Mouse (Mus musculus): Measurements from ENCODE around the gene Dynll1. TPM values are rescaled to one million over a fixed set of nuclear protein-coding genes. Genes with fewer than 3 reads are reported as not detected.

Gene Dynll1
- polyA plus RNA-seq, 1 experiment from 2014 or later: 1,146 TPM

DNA sequence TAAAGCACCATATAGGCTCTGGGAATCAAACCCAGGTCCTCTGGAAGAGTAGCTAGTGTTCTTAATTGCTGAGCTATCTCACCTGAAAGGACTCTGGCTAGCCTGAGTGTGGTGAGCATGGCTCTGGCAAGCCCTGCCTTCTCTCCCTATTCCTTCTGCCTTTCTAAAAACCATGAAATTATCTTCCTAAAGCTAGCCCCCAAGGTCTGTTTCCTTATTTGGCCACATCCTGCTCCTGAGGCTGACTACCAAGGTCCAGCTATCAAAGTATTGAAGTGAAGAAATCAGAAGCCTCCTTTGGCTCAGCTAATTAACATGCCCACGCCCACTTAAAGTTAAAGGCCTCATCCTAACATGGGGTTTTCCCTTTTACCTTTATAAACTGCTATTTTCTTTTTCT, 26.0 kb downstream of the Dynll1 start:
- no peak overlapping the region for H3K4me2 ChIP-seq
- H3K4me1 ChIP-seq (replicated peaks): peaks cover 27% of the 10 kb centered on the region
- H3K4me3 ChIP-seq: no peak overlapping the region
- no peak overlapping the region for H3K9ac ChIP-seq
- no peaks in the 10 kb centered on the region for H3K9me3 ChIP-seq (replicated peaks)
- 86% methylated on average over 1 of the region's 1 CpGs for WGBS
- no peak overlapping the region for H3K27ac ChIP-seq
- ATAC-seq (replicated peaks; ENCODE audit: insufficient number of reproducible peaks, insufficient read depth, low FRiP score, low read depth): no peak
- H3K36me3 ChIP-seq: 0 out of 2 replicates have a peak, but pooled peaks cover 5% of the 10 kb centered on the region
- H3K27me3 ChIP-seq: no peaks in the 10 kb centered on the region

DNA sequence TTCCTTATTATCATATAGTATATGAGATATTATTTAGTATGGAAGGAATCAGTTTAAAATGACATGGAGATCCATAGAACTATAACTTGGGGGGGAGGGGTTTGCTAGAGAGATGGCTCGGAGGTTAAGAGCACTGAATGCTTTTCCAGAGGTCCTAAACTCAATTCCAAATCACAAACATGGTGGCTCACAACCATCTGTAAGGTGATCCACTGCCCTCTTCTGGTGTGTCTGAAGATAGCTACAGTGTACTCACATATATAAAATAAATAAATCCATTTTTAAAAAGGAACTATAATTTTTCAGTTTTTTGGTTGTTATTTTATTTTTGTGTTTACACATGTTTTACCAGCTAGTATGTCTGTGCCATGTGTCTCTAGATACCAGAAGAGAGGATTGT, 26.4 kb downstream of the Dynll1 start:
- Histone ChIP-seq H3K27ac (no peak overlapping the region), H3K36me3 (0 out of 2 replicates have a peak, but pooled peaks cover 8% of the 10 kb centered on the region), H3K4me3 (no peak overlapping the region), H3K9me3 (replicated peaks) (no peaks in the 10 kb centered on the region), H3K4me2 (no peak overlapping the region), H3K27me3 (no peaks in the 10 kb centered on the region), H3K4me1 (replicated peaks) (peaks cover 30% of the 10 kb centered on the region), H3K9ac (no peak overlapping the region)
- no peak for ATAC-seq (replicated peaks; ENCODE audit: insufficient number of reproducible peaks, insufficient read depth, low FRiP score, low read depth)
- 59% methylated on average over 1 of the region's 1 CpGs for WGBS

- Histone ChIP-seq H3K27ac (no peak overlapping the region; the same call in 1 of the 2 replicates), H3K36me3 (0 out of 2 replicates have a peak, but pooled peaks cover 8% of the 10 kb centered on the region), H3K9ac (0 out of 2 replicates have a peak overlapping the region, but pooled peaks have one; percentile 99), H3K4me3 (no peak overlapping the region; the same call in 1 of the 2 replicates), H3K27me3 (no peaks in the 10 kb centered on the region), H3K9me3 (replicated peaks) (no peaks in the 10 kb centered on the region), H3K4me2 (no peak overlapping the region), H3K4me1 (replicated peaks) (peaks cover 35% of the 10 kb centered on the region)
- WGBS: 70% methylated on average over 6 of the region's 6 CpGs
- no peak for ATAC-seq (replicated peaks; ENCODE audit: insufficient number of reproducible peaks, insufficient read depth, low FRiP score, low read depth)
Measured at GRCm38 (mm10) chr5:115273549-115274135, 27.2 kb downstream of the Dynll1 start.

- Histone ChIP-seq H3K4me3 (peak within 1 kb of the TSS; percentile 100), H3K9ac (peak within 1 kb of the TSS; percentile 99), H3K4me2 (peak within 1 kb of the TSS; percentile 77), H3K36me3 (0 out of 2 replicates have a peak, but pooled peaks cover 8% of the 10 kb centered on the region), H3K27me3 (no peaks in the 10 kb centered on the region), H3K27ac (peak within 1 kb of the TSS; percentile 76), H3K9me3 (replicated peaks) (no peaks in the 10 kb centered on the region), H3K4me1 (replicated peaks) (peaks cover 41% of the 10 kb centered on the region)
- WGBS: 12% methylated on average over 26 of the region's 26 CpGs
- peak; percentile 84 for ATAC-seq (replicated peaks; ENCODE audit: insufficient number of reproducible peaks, insufficient read depth, low FRiP score, low read depth)
Measured at GRCm38 (mm10) chr5:115272812-115273548, 27.8 kb downstream of the Dynll1 start, which contains the start of gene Rnf10. Gene Rnf10, minus strand, starts transcription at chr5:115272898.

GRCm38 (mm10) chr5:115271931-115272811, 28.6 kb downstream of the Dynll1 start:
- Histone ChIP-seq H3K9ac (peak overlapping the region; percentile 99), H3K4me1 (replicated peaks) (peaks cover 48% of the 10 kb centered on the region), H3K27me3 (no peaks in the 10 kb centered on the region), H3K4me2 (peak overlapping the region; percentile 77), H3K36me3 (0 out of 2 replicates have a peak, but pooled peaks cover 8% of the 10 kb centered on the region), H3K4me3 (peak overlapping the region; percentile 100), H3K27ac (peak overlapping the region; percentile 76), H3K9me3 (replicated peaks) (no peaks in the 10 kb centered on the region)
- ATAC-seq (replicated peaks; ENCODE audit: insufficient number of reproducible peaks, insufficient read depth, low FRiP score, low read depth): peak; percentile 36
- WGBS: under 1% methylated on average over 73 of the region's 77 CpGs

GRCm38 (mm10) chr5:115269969-115270368, 30.8 kb downstream of the Dynll1 start:
- no peak for ATAC-seq (replicated peaks; ENCODE audit: insufficient number of reproducible peaks, insufficient read depth, low FRiP score, low read depth)
- Histone ChIP-seq H3K9ac (no peak overlapping the region), H3K9me3 (replicated peaks) (no peaks in the 10 kb centered on the region), H3K4me2 (peak overlapping the region; percentile 77), H3K4me3 (peak overlapping the region; percentile 100; the same call in 1 of the 2 replicates), H3K27me3 (no peaks in the 10 kb centered on the region), H3K27ac (no peak overlapping the region), H3K4me1 (replicated peaks) (peaks cover 67% of the 10 kb centered on the region), H3K36me3 (0 out of 2 replicates have a peak, but pooled peaks cover 8% of the 10 kb centered on the region)
- 96% methylated on average over 1 of the region's 1 CpGs for WGBS

DNA sequence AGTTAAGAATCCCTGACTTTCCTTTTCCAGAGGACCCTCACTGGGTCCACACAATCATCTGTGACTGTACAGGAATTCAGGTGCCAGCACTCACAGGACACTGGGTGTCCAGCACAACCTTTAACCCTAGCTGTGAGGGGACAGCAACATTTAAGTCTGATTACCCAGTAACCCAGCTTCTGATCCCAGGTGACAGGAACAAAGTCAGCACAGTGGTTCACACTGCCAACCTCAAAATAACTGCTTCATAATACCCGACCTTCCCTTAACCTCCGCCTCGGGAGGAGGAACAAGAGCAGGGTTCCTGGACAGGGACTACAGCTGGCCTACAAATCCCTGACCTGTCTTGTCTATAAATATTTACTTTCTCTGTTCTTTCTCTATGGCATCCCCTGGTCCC, 32.5 kb downstream of the Dynll1 start:
- H3K9me3 ChIP-seq (replicated peaks): no peaks in the 10 kb centered on the region
- 0 out of 2 replicates have a peak, but pooled peaks cover 8% of the 10 kb centered on the region for H3K36me3 ChIP-seq
- peak overlapping the region; percentile 65 for H3K27ac ChIP-seq
- peak overlapping the region; percentile 8; the same call in 1 of the 2 replicates for H3K4me3 ChIP-seq
- peaks cover 63% of the 10 kb centered on the region for H3K4me1 ChIP-seq (replicated peaks)
- no peak overlapping the region for H3K9ac ChIP-seq
- ATAC-seq (replicated peaks; ENCODE audit: insufficient number of reproducible peaks, insufficient read depth, low FRiP score, low read depth): no peak
- peak overlapping the region; percentile 16; the same call in 1 of the 2 replicates for H3K4me2 ChIP-seq
- 44% methylated on average over 3 of the region's 3 CpGs for WGBS
- H3K27me3 ChIP-seq: no peaks in the 10 kb centered on the region

GRCm38 (mm10) chr5:115267469-115268045, 33.2 kb downstream of the Dynll1 start:
- 31% methylated on average over 3 of the region's 3 CpGs for WGBS
- H3K4me3 ChIP-seq: peak overlapping the region; percentile 1; the same call in 1 of the 2 replicates
- 0 out of 2 replicates have a peak, but pooled peaks cover 8% of the 10 kb centered on the region for H3K36me3 ChIP-seq
- H3K9me3 ChIP-seq (replicated peaks): no peaks in the 10 kb centered on the region
- no peak for ATAC-seq (replicated peaks; ENCODE audit: insufficient number of reproducible peaks, insufficient read depth, low FRiP score, low read depth)
- peak overlapping the region; percentile 31 for H3K4me2 ChIP-seq
- H3K9ac ChIP-seq: no peak overlapping the region
- H3K27ac ChIP-seq: peak overlapping the region; percentile 45
- H3K27me3 ChIP-seq: no peaks in the 10 kb centered on the region
- H3K4me1 ChIP-seq (replicated peaks): peaks cover 60% of the 10 kb centered on the region

DNA sequence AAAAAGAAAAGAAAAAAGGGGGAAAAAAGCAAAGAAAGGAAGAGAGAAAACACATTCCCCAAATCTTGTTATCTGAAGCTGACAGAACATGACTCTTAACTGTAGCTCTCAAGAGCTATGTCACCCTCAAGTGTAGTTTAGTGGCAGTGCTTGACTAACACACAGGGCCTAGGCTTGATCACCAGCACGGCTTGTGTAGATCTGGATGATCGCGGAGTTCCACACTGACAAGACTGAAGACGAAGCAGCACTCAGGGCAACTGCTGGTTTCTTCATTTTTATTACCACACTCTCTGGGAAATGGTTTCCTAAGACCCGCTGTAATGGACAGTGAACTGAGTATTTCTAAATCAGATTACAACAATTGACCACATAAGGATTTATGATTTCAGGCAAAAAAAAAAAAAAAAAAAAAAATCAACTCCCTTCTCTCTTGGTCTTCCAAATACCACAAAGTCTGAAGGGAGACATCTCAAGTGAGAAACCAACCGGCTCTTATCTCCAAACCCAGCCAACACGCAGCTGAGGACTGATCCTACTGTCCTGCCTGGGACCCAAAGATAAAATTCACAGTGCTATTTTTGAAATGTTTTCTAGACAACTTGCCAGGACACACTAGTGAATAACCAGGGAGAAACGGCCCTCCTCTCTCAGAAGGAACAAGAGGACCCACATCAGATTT, 33.9 kb downstream of the Dynll1 start:
- no peak for ATAC-seq (replicated peaks; ENCODE audit: insufficient number of reproducible peaks, insufficient read depth, low FRiP score, low read depth)

DNA sequence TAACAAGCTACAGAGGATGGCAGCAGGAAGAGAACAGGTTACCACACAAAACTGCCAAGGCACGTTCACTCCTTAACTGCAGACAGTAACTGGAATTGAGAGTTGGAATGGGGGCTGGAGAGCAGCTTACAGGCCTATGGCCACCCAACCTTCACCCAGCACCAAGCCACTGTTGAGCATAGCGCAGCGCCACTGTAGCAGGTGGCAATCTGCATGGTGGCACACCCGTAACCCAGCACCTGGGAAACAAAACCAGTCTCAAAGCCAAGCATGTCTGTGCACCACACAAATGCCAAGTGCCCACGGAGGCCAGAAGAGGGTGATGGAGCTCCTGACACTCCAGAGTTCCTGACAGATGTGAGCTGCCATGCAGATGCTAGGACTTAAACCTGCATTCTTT, 34.5 kb downstream of the Dynll1 start:
- H3K4me1 ChIP-seq (replicated peaks): peaks cover 58% of the 10 kb centered on the region
- H3K4me2 ChIP-seq: peak overlapping the region; percentile 7; the same call in 1 of the 2 replicates
- H3K9me3 ChIP-seq (replicated peaks): no peaks in the 10 kb centered on the region
- no peaks in the 10 kb centered on the region for H3K27me3 ChIP-seq
- 0 out of 2 replicates have a peak, but pooled peaks cover 8% of the 10 kb centered on the region for H3K36me3 ChIP-seq
- 80% methylated on average over 5 of the region's 5 CpGs for WGBS
- no peak overlapping the region for H3K4me3 ChIP-seq
- H3K27ac ChIP-seq: peak overlapping the region; percentile 18; the same call in 1 of the 2 replicates
- no peak overlapping the region for H3K9ac ChIP-seq
- no peak for ATAC-seq (replicated peaks; ENCODE audit: insufficient number of reproducible peaks, insufficient read depth, low FRiP score, low read depth)

More for the DNA sequence above, 33.9 kb downstream of the Dynll1 start:
- 0 out of 2 replicates have a peak, but pooled peaks cover 8% of the 10 kb centered on the region for H3K36me3 ChIP-seq
- peak overlapping the region; percentile 31 for H3K4me2 ChIP-seq
- H3K9ac ChIP-seq: no peak overlapping the region
- H3K4me1 ChIP-seq (replicated peaks): peaks cover 60% of the 10 kb centered on the region
- H3K4me3 ChIP-seq: peak overlapping the region; percentile 1; the same call in 1 of the 2 replicates
- no peaks in the 10 kb centered on the region for H3K27me3 ChIP-seq
- H3K9me3 ChIP-seq (replicated peaks): no peaks in the 10 kb centered on the region
- WGBS: 45% methylated on average over 8 of the region's 8 CpGs
- H3K27ac ChIP-seq: peak overlapping the region; percentile 45
